Mouse (Mus musculus) stomach, embryonic 16.5 days (tissue): ENCODE measurements around the gene Hccs. TPM values are rescaled to one million over a fixed set of nuclear protein-coding genes. Genes with fewer than 3 reads are reported as not detected.
"Not testable (repeated sequence)": the region's sequence is repeated elsewhere in the genome, so short reads cannot be mapped to it uniquely, and the experiment has no call there.

ENCODE experiments used
- ATAC-seq: fragments of 200-750 bp; cut with Nextera tagmentation; 2 replicates; pipeline ENCODE4 v1.8.0; 2017; ENCODE audit warnings: moderate number of reproducible peaks, moderate TSS enrichment; ENCODE audit not compliant: insufficient read depth, low FRiP score
- H3K27ac ChIP-seq: fragments of 300-500 bp; sonication (generic); 2 replicates; pipeline ENCODE4 v1.5.1; 2014; ENCODE audit warnings: low read length
- H3K27me3 ChIP-seq: fragments of 300-500 bp; sonication (generic); 2 replicates; pipeline ENCODE4 v1.6.1; 2014; ENCODE audit warnings: low read length, control low read depth, mixed read lengths; ENCODE audit not compliant: control insufficient read depth, insufficient read depth
- H3K36me3 ChIP-seq: fragments of 300-500 bp; sonication (generic); 2 replicates; pipeline ENCODE4 v1.6.1; 2014; ENCODE audit warnings: low read length; ENCODE audit not compliant: control insufficient read depth, insufficient read depth
- H3K4me1 ChIP-seq: fragments of 300-500 bp; sonication (generic); 2 replicates; pipeline ENCODE4 v1.6.1; 2014; ENCODE audit warnings: low read length, control low read depth, mixed read lengths; ENCODE audit not compliant: control insufficient read depth, insufficient read depth
- H3K4me2 ChIP-seq: fragments of 300-500 bp; sonication (generic); 2 replicates; pipeline ENCODE4 v1.6.1; 2014; ENCODE audit warnings: low read depth, low read length, mixed read lengths
- H3K4me3 ChIP-seq: fragments of 300-500 bp; sonication (generic); replicated peaks from 2 replicates; pipeline ENCODE4 v1.5.1; 2014; ENCODE audit warnings: mild to moderate bottlenecking, low read length
- H3K9ac ChIP-seq: fragments of 300-500 bp; sonication (generic); 2 replicates; pipeline ENCODE4 v1.6.1; 2014; ENCODE audit warnings: low read length
- H3K9me3 ChIP-seq: fragments of 300-500 bp; sonication (generic); replicated peaks from 2 replicates; pipeline ENCODE4 v1.6.1; 2016; ENCODE audit warnings: low read length, control low read depth; ENCODE audit not compliant: control insufficient read depth
- whole genome bisulfite sequencing: fragments of 180-500 bp; shearing (Covaris S2); extraction: QIAGEN DNeasy Blood & Tissue Kit; methylation state at CpG from one replicate; pipeline ENCODE4 v1.1.7; 2014; 5-methylcytosine and 5-hydroxymethylcytosine counted together
- polyA plus RNA-seq: library from polyadenylated mRNA; unstranded; fragments of >200 nt; fragmentation: Nextera tagmentation; extraction: Ambion mirVana; gene quantifications from 2 replicates; pipeline ENCODE4 v1.2.1, GENCODE M21; 2015

Gene Hccs
- polyA plus RNA-seq = 22.4 and 24.7 TPM in 2 replicates

- Histone ChIP-seq H3K9ac (peak within 1 kb of the TSS; percentile 77), H3K36me3 (no peaks in the 10 kb centered on the region), H3K27me3 (no peaks in the 10 kb centered on the region), H3K4me1 (no peaks in the 10 kb centered on the region), H3K4me3 (peak within 1 kb of the TSS; percentile 58), H3K4me2 (peak within 1 kb of the TSS; percentile 59), H3K9me3 (no peaks in the 10 kb centered on the region), H3K27ac (peak within 1 kb of the TSS; percentile 82)
- WGBS = 20% methylated on average over 76 of the region's 97 CpGs
- peak; percentile 100 for ATAC-seq
Observed at GRCm38 (mm10) chrX:169319945-169320667, at the start of gene Hccs. TSS of gene Hccs (minus strand) at chrX:169320372.

GRCm38 (mm10) chrX:169357146-169357772 lies 37.1 kb upstream of the Hccs start:
- no peak overlapping the region for H3K4me2 ChIP-seq
- no peak overlapping the region for H3K9ac ChIP-seq
- H3K4me1 ChIP-seq = no peaks in the 10 kb centered on the region
- no peaks in the 10 kb centered on the region; the same call in 1 of the 2 replicates for H3K27me3 ChIP-seq
- H3K9me3 ChIP-seq = no peaks in the 10 kb centered on the region
- H3K4me3 ChIP-seq = no peak overlapping the region
- 59% methylated on average over 4 of the region's 4 CpGs for WGBS
- ATAC-seq = peak; percentile 37; the same call in 1 of the 2 replicates
- no peak overlapping the region for H3K27ac ChIP-seq
- no peaks in the 10 kb centered on the region for H3K36me3 ChIP-seq

- no peaks in the 10 kb centered on the region; the same call in 1 of the 2 replicates for H3K27me3 ChIP-seq
- no peak overlapping the region for H3K4me3 ChIP-seq
- no peaks in the 10 kb centered on the region for H3K9me3 ChIP-seq
- no peaks in the 10 kb centered on the region for H3K4me1 ChIP-seq
- H3K9ac ChIP-seq = no peak overlapping the region
- H3K4me2 ChIP-seq = no peak overlapping the region
- ATAC-seq = no peak
- H3K27ac ChIP-seq = no peak overlapping the region
- no peaks in the 10 kb centered on the region for H3K36me3 ChIP-seq
- 78% methylated on average over 3 of the region's 3 CpGs for WGBS
Observed at GRCm38 (mm10) chrX:169338213-169338612, 18.0 kb upstream of the Hccs start.

GRCm38 (mm10) chrX:169337559-169337958 lies 17.4 kb upstream of the Hccs start:
- ATAC-seq = no peak
- no peak overlapping the region for H3K4me2 ChIP-seq
- H3K9me3 ChIP-seq = no peaks in the 10 kb centered on the region
- H3K27me3 ChIP-seq = no peaks in the 10 kb centered on the region; the same call in 1 of the 2 replicates
- no peak overlapping the region for H3K27ac ChIP-seq
- no peaks in the 10 kb centered on the region for H3K4me1 ChIP-seq
- no peak overlapping the region for H3K9ac ChIP-seq
- no peaks in the 10 kb centered on the region for H3K36me3 ChIP-seq
- H3K4me3 ChIP-seq = no peak overlapping the region

GRCm38 (mm10) chrX:169332264-169332663 lies 12.1 kb upstream of the Hccs start:
- Histone ChIP-seq H3K27ac (no peak overlapping the region), H3K9me3 (no peaks in the 10 kb centered on the region), H3K27me3 (no peaks in the 10 kb centered on the region), H3K4me1 (no peaks in the 10 kb centered on the region), H3K4me3 (no peak overlapping the region), H3K4me2 (no peak overlapping the region), H3K36me3 (no peaks in the 10 kb centered on the region), H3K9ac (no peak overlapping the region)
- WGBS = 34% methylated on average over 3 of the region's 3 CpGs
- no peak for ATAC-seq

DNA sequence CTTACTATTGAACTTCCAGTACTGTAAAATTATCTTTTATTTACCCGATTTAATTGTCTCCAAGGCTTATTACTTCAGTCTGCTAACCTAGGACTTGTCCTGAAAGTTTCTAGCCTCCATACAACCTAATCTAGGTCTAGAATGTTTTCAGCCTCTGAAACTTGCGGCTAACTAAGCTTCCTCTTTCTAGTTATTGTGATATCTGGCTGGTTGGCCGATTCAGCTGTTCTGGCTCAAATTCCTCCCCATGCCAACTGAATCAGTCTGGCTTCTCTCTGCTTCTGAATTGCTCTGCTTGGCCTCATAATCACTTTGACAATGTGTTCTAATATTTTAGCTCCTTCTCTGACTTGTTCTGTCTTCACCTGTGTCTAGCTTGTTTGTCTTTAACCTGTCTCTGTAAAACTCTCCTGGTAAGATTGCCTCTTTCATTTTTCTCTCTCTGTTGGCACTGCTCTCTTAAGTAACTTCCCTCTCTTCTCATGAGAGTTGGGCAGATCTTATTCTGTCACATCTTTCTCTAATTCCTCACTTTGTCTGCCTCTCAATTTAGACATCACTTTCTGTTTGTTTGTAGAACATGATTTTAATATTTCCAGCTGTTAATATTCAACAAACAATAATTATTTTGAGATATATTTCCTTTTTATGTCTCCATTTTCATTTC lies 5.9 kb upstream of the Hccs start:
- Histone ChIP-seq H3K4me2 (no peak overlapping the region), H3K4me1 (no peaks in the 10 kb centered on the region), H3K9me3 (no peaks in the 10 kb centered on the region), H3K4me3 (no peak overlapping the region), H3K36me3 (no peaks in the 10 kb centered on the region), H3K9ac (no peak overlapping the region), H3K27me3 (no peaks in the 10 kb centered on the region), H3K27ac (no peak overlapping the region)
- ATAC-seq = no peak
- WGBS = 72% methylated on average over 3 of the region's 3 CpGs

DNA sequence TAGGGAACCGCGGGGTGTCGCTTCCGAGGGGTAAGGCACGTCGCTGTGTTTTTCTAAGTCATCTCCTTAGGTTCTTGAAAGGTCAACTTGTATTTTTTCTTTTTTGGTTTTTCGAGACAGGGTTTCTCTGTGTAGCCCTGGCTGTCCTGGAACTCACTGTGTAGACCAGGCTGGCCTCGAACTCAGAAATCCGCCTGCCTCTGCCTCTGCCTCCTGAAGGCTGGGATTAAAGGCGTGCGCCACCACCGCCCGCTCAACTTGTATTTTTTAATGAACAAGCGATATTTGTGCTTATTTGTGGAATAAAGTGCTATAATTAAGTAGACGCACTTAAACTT lies 465 bp upstream of the Hccs start:
- H3K27ac ChIP-seq, H3K9ac ChIP-seq, H3K27me3 ChIP-seq, H3K36me3 ChIP-seq, H3K4me1 ChIP-seq, ATAC-seq, H3K9me3 ChIP-seq: not testable (repeated sequence)
- H3K4me3 ChIP-seq = peak overlapping the region; percentile 58
- 30% methylated on average over 15 of the region's 15 CpGs for WGBS
- H3K4me2 ChIP-seq = peak overlapping the region; percentile 44

- 41% methylated on average over 12 of the region's 12 CpGs for WGBS
- H3K36me3 ChIP-seq = no peaks in the 10 kb centered on the region
- H3K27me3 ChIP-seq = no peaks in the 10 kb centered on the region
- ATAC-seq = no peak
- no peaks in the 10 kb centered on the region for H3K9me3 ChIP-seq
- H3K4me1 ChIP-seq = no peaks in the 10 kb centered on the region
- H3K4me3 ChIP-seq = peak overlapping the region; percentile 58
- H3K4me2 ChIP-seq = peak overlapping the region; percentile 59
- H3K9ac ChIP-seq = peak overlapping the region; percentile 77
- H3K27ac ChIP-seq = peak overlapping the region; percentile 82; the same call in 1 of the 2 replicates
Observed at GRCm38 (mm10) chrX:169319066-169319760, 959 bp downstream of the Hccs start.

DNA sequence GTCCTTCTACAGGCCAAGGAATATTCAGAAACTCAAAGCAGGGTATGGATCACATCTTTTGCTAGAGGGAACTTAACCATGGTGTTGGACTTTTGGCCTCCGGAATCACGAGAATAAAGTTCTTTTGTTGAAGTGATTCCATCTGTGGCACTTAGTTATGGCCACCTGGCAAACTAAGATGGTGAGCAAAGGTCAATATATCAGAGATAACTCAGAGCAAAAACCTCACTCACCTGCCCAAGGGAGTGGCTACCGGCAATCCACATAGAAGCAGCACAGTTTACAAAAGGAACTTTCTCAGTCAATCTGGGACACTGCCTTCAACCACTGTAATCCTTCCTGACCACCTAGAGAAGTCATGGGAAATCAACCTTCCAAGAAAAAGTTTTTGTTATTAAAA lies 11.6 kb downstream of the Hccs start:
- no peak overlapping the region for H3K4me3 ChIP-seq
- no peak overlapping the region for H3K27ac ChIP-seq
- H3K27me3 ChIP-seq = no peaks in the 10 kb centered on the region; the same call in 1 of the 2 replicates
- no peak overlapping the region for H3K9ac ChIP-seq
- 76% methylated on average over 3 of the region's 3 CpGs for WGBS
- ATAC-seq = no peak
- H3K4me2 ChIP-seq = no peak overlapping the region
- no peaks in the 10 kb centered on the region for H3K4me1 ChIP-seq
- H3K36me3 ChIP-seq = no peaks in the 10 kb centered on the region
- no peaks in the 10 kb centered on the region for H3K9me3 ChIP-seq
